Mouse (Mus musculus): Measurements from ENCODE around the gene Kank2.

Gene Kank2

GRCm38 (mm10) chr9:21717015-21717414 is 81.5 kb downstream of the Kank2 start:
- no peak for DNase-seq (ENCODE audit: low spot score in 2 of 2)

All from right cerebral cortex, adult 2 months (tissue).